Mouse (Mus musculus): ENCODE data around the gene Cep170b. TPM values are rescaled to one million over a fixed set of nuclear protein-coding genes. Genes with fewer than 3 reads are reported as not detected.

Cep170b gene
- 100 to 1,000 TPM; 183 to 185 TPM for total RNA-seq (2021)

- no peak for DNase-seq
- intact Hi-C loops (cut with DNase I) = no loop called here
Observed at GRCm38 (mm10) chr12:112720216-112720615, at the start of gene Cep170b. Gene Cep170b (plus strand): TSS chr12:112720455.

GRCm38 (mm10) chr12:112670718-112671393, 49.4 kb upstream of the Cep170b start:
- DNase-seq = no peak
- intact Hi-C loops (cut with DNase I) = no loop called here

GRCm38 (mm10) chr12:112671891-112672290, 48.4 kb upstream of the Cep170b start:
- intact Hi-C loops (cut with DNase I) = no loop called here
- DNase-seq = no peak

GRCm38 (mm10) chr12:112672744-112673575, 47.3 kb upstream of the Cep170b start:
- peak; percentile 56 for DNase-seq
- intact Hi-C loops (cut with DNase I) = no loop called here

GRCm38 (mm10) chr12:112673576-112674091, 46.6 kb upstream of the Cep170b start:
- peak; percentile 62 for DNase-seq
- intact Hi-C loops (cut with DNase I) = no loop called here

- DNase-seq = peak; percentile 44
- intact Hi-C loops (cut with DNase I) = no loop called here
Observed at GRCm38 (mm10) chr12:112674132-112675011, 45.9 kb upstream of the Cep170b start, which contains the start of gene Akt1. Gene Akt1 (minus strand): TSS chr12:112674884.

- intact Hi-C loops (cut with DNase I) = no loop called here
- peak; percentile 88 for DNase-seq
Observed at GRCm38 (mm10) chr12:112675245-112676035, 44.8 kb upstream of the Cep170b start.

GRCm38 (mm10) chr12:112677076-112677475, 43.2 kb upstream of the Cep170b start:
- intact Hi-C loops (cut with DNase I) = no loop called here
- DNase-seq = no peak

- intact Hi-C loops (cut with DNase I) = no loop called here
Observed at GRCm38 (mm10) chr12:112677943-112678554, 42.2 kb upstream of the Cep170b start.

GRCm38 (mm10) chr12:112678555-112679026, 41.7 kb upstream of the Cep170b start, which contains the start of gene Zbtb42:
Gene Zbtb42 (plus strand): TSS chr12:112678828.
- DNase-seq = peak; percentile 62
- intact Hi-C loops (cut with DNase I) = no loop called here

More at GRCm38 (mm10) chr12:112677943-112678554, 42.2 kb upstream of the Cep170b start:
- no peak for DNase-seq

GRCm38 (mm10) chr12:112679027-112679996, 40.9 kb upstream of the Cep170b start:
- DNase-seq = no peak
- intact Hi-C loops (cut with DNase I) = no loop called here

- peak; percentile 68 for DNase-seq
- intact Hi-C loops (cut with DNase I) = no loop called here
Observed at GRCm38 (mm10) chr12:112683351-112683750, 36.9 kb upstream of the Cep170b start.

- DNase-seq = no peak
- intact Hi-C loops (cut with DNase I) = no loop called here
Observed at GRCm38 (mm10) chr12:112688458-112688857, 31.8 kb upstream of the Cep170b start.

GRCm38 (mm10) chr12:112693185-112694126, 26.8 kb upstream of the Cep170b start:
- peak; percentile 96 for DNase-seq
- intact Hi-C loops (cut with DNase I) = no loop called here

- DNase-seq = no peak
- intact Hi-C loops (cut with DNase I) = no loop called here
Observed at GRCm38 (mm10) chr12:112694127-112694475, 26.2 kb upstream of the Cep170b start.

GRCm38 (mm10) chr12:112696806-112697425, 23.3 kb upstream of the Cep170b start:
- intact Hi-C loops (cut with DNase I) = no loop called here
- no peak for DNase-seq

Data from left cerebral cortex, postnatal 4 days (tissue).